Mouse (Mus musculus) lung, adult 18-20 months (tissue): ENCODE measurements around the gene Hemgn.

Source experiments
- DNase-seq, 2 experiments: peaks; one replicate each; pipeline ENCODE4 v3.0.0; 2022; ENCODE audit warnings: mixed read lengths in 2 of 2

The Hemgn gene

GRCm38 (mm10) chr4:46356351-46357133 lies 56.8 kb downstream of the Hemgn start:
- DNase-seq = peak; percentile 44 to 51

DNA sequence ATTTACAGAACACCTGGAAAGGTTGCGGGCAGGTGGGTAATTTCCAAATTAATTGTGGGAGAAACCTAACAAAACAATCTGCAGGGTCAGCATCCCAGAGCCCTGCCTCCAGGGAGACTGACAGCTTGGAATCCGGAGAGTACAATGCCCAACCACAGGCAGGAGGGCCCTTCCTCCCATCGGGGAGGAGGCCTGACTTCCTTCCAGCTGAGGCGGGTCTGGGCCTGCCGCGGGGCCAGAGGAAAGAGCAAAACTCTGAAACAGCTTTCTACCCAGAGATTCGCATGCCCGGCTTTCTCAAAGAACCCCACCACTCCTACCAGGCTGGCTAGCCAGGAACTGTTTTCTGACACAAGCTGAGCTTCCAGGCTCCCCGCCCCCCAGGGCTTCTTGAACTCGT lies 60.3 kb downstream of the Hemgn start:
- no peak for DNase-seq

DNA sequence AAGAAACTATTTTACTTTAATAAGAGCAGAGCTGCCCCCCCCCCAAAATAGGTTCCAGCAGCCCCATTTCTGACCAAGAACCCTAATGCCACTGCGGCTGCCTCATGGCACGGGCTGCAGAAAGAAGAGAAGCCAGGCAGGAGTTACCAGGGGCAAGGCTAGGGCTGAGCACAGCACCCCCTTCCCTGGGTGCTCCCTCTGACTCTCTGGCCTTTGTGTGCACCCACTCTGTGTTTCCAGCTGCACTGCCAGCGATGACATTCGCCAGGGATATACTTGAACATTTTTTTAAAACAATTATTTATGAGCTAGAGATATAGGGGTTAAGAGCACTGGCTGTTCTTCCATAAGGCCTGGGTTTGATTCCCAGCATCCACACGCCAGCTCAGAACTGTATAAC lies 63.8 kb downstream of the Hemgn start:
- no peak for DNase-seq

- no peak for DNase-seq
Measured at GRCm38 (mm10) chr4:46348897-46349296, 64.4 kb downstream of the Hemgn start.

DNA sequence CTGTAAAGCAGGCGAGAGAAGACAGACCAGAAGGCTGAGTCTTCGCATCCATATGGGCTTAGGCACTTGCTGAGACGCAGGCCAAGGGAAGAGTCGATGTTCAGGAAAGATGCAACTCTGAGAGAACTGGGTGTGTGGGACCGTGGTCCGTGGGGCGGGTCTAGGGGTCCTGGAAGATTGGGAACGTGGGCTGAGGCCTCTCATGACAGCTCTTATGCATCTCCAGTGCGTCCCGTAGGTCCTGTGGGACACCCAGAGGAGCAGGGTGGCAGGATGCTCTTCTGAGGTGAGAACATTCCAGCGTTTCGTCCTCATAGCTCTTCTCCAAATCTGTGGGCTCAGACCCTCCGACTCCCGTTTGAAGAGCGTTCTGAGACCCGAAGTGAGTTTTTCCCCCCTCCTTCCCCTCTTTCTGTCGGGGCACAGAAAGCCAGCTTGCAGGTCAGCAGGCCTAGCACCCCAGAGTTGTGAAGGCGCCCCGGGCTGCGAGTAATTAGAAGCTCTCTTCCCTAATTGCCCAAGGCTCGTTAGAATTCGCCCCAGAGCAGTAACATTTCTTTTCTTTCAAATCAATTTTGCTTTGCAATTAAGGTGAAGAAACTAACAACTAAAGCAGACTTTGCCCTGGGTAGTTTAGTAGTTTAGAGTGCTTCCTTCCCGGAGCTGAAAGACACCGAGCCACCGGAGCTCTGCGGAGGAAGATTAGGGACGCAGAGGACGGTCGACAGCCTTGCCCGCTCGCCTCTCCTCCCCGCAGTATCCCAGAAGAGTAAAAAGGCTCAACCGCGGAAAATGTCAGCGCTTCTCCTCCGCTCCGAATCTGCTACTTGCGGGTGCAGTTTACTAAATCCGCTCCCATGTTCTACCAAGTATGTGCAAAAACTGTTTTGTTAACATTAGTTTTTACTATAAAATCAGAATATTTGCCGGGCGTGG lies 65.5 kb downstream of the Hemgn start:
- DNase-seq = no peak

DNA sequence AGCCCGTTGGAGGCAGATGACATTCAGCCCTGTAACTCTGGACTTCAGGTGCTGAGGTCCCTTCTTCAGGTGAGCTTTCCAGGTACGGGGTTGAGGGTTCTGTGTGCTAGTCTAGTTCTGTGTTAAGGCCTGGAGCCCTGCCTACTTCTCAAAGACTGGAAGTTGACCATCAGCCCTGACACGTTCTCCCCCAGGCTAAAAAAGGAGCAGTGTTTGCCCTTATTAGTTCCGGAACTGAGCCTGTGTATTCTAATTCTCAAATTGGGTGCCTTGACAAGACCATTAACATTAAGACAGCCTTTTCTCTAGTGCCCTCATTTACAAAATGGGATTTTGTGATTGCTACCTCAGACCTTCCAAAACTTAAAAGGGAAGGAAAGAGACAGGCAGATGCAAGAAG lies 66.2 kb downstream of the Hemgn start:
- no peak for DNase-seq

GRCm38 (mm10) chr4:46346221-46346620 lies 67.1 kb downstream of the Hemgn start:
- DNase-seq = no peak

DNA sequence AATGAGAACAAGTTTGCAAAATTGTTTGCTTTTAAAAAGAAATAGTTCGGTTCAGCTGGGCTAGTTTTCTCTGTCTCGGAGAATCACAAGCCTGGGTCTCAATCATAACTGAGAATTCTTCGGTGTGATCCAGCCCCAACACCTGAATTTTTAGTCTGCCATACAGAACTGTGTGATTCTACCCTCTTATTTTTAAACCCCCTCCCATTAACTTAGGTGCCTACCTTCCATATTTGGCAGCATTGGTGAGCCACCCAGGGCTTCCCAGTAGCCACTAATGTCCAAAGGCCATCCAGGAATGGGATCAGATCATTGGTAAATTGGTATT lies 67.6 kb downstream of the Hemgn start:
- no peak for DNase-seq

GRCm38 (mm10) chr4:46345056-46345772 lies 68.1 kb downstream of the Hemgn start:
- no peak for DNase-seq

DNA sequence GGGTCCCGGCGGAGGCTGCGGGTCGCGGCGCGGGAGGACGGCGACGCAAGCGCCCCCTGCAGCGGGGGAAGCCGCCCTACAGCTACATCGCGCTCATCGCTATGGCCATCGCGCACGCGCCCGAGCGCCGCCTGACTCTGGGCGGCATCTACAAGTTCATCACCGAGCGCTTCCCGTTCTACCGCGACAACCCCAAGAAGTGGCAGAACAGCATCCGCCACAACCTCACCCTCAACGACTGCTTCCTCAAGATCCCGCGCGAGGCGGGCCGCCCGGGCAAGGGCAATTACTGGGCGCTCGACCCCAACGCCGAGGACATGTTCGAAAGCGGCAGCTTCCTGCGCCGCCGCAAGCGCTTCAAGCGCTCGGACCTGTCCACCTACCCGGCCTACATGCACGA lies 69.0 kb downstream of the Hemgn start:
- no peak for DNase-seq
